Comparison of ENCODE assay signal across 8 mouse cellular contexts in genomic region chr13:113794705-113795655, GRCm38 (mm10). TPM values are rescaled to one million over a fixed set of nuclear protein-coding genes. Genes with fewer than 3 reads are reported as not detected.
A peak's percentile ranks its signal among the peaks of the same experiment; 100 is the strongest.
DNase-seq lines count a peak whose midpoint lies in the region; ATAC-seq and TF ChIP-seq lines count a peak whose summit lies in the region.

No protein-coding gene starts in this region.

- TF ChIP-seq CTCF in kidney, adult 2 months (conservative IDR thresholded peaks at IDR 0.05; ENCODE audit: insufficient read depth, insufficient read length, low read depth, low read length) = no peak
- no peak for TF ChIP-seq CTCF in testis, adult 2 months (IDR thresholded peaks at IDR 0.05; ENCODE audit: control insufficient read depth, insufficient read depth, insufficient replicate concordance, low read depth, low read length)

- no peak for TF ChIP-seq POLR2A in kidney, adult 2 months (IDR thresholded peaks at IDR 0.05; ENCODE audit: low read depth, low read length)
- no peak for TF ChIP-seq POLR2A in testis, adult 2 months (IDR thresholded peaks at IDR 0.05; ENCODE audit: control insufficient read depth, low read depth, low read length)

- peak; percentile 61 for DNase-seq in A20 (ENCODE audit: low read depth, low spot score)
- peak; percentile 27 for DNase-seq in T-cell, adult 2 months (ENCODE audit: low spot score)
- peak; percentile 72 for DNase-seq in embryo, embryonic 11 days
- DNase-seq in gastrocnemius, postnatal 25 days = peak; percentile 18
- peak; percentile 87 for DNase-seq in kidney, adult 2 months
- DNase-seq in midbrain, embryonic 14.5 days = peak; percentile 68

- peak overlapping the region; percentile 69 for H3K4me2 ChIP-seq in limb, embryonic 15.5 days
- peak overlapping the region; percentile 76 for H3K4me2 ChIP-seq in midbrain, embryonic 14.5 days (ENCODE audit: low read length)

- H3K27me3 ChIP-seq in kidney, adult 2 months (replicated peaks; ENCODE audit: control insufficient read depth, insufficient read depth, low read length) = no peaks in the 10 kb centered on the region
- H3K27me3 ChIP-seq in limb, embryonic 15.5 days = no peaks in the 10 kb centered on the region
- no peaks in the 10 kb centered on the region for H3K27me3 ChIP-seq in midbrain, embryonic 14.5 days (ENCODE audit: control insufficient read depth, insufficient read depth, low read length)
- no peaks in the 10 kb centered on the region for H3K27me3 ChIP-seq in testis, adult 2 months (ENCODE audit: control insufficient read depth, insufficient read depth, low read length)

- H3K9ac ChIP-seq in limb, embryonic 15.5 days = peak overlapping the region; percentile 84
- H3K9ac ChIP-seq in midbrain, embryonic 14.5 days (replicated peaks; ENCODE audit: low read length) = peak overlapping the region; percentile 69

- H3K36me3 ChIP-seq in kidney, adult 2 months (ENCODE audit: control insufficient read depth, insufficient read depth, low read length) = no peaks in the 10 kb centered on the region; the same call in none of the 2 replicates
- no peaks in the 10 kb centered on the region for H3K36me3 ChIP-seq in limb, embryonic 15.5 days
- no peaks in the 10 kb centered on the region for H3K36me3 ChIP-seq in midbrain, embryonic 14.5 days (ENCODE audit: control insufficient read depth, insufficient read depth, low read length)
- H3K36me3 ChIP-seq in testis, adult 2 months (ENCODE audit: control insufficient read depth, insufficient read depth, low read length) = no peaks in the 10 kb centered on the region

- under 1% methylated on average over 52 of the region's 52 CpGs for WGBS in kidney, adult 2 months
- WGBS in limb, embryonic 15.5 days = 1% methylated on average over 49 of the region's 52 CpGs
- 2% methylated on average over 52 of the region's 52 CpGs for WGBS in midbrain, embryonic 14.5 days

- no peaks in the 10 kb centered on the region for H3K9me3 ChIP-seq in limb, embryonic 15.5 days
- H3K9me3 ChIP-seq in midbrain, embryonic 14.5 days (ENCODE audit: control insufficient read depth, low read length) = no peaks in the 10 kb centered on the region

- H3K4me3 ChIP-seq in kidney, adult 2 months (ENCODE audit: insufficient read depth, low read depth, low read length) = peak overlapping the region; percentile 73
- peak overlapping the region; percentile 81 for H3K4me3 ChIP-seq in limb, embryonic 15.5 days
- H3K4me3 ChIP-seq in midbrain, embryonic 14.5 days (replicated peaks; ENCODE audit: low read depth, low read length) = peak overlapping the region; percentile 78
- peak overlapping the region; percentile 88 for H3K4me3 ChIP-seq in testis, adult 2 months (ENCODE audit: control insufficient read depth, low read depth, low read length)

- ATAC-seq in limb, embryonic 15.5 days (ENCODE audit: insufficient number of reproducible peaks, low FRiP score, low TSS enrichment, low read depth) = peak; percentile 20; the same call in 1 of the 2 replicates
- ATAC-seq in midbrain, embryonic 14.5 days (ENCODE audit: low FRiP score, low TSS enrichment) = peak; percentile 66

- H3K27ac ChIP-seq in kidney, adult 2 months (ENCODE audit: insufficient read depth, low read depth, low read length) = peak overlapping the region; percentile 71
- peak overlapping the region; percentile 94 for H3K27ac ChIP-seq in limb, embryonic 15.5 days
- H3K27ac ChIP-seq in midbrain, embryonic 14.5 days (replicated peaks; ENCODE audit: low read depth, low read length) = peak overlapping the region; percentile 86
- H3K27ac ChIP-seq in testis, adult 2 months (ENCODE audit: control insufficient read depth, insufficient read depth, low read depth, low read length) = peak overlapping the region; percentile 60

- peaks cover 13% of the 10 kb centered on the region; the same call in 1 of the 2 replicates for H3K4me1 ChIP-seq in kidney, adult 2 months (ENCODE audit: control insufficient read depth, insufficient read depth, low read length)
- peaks cover 23% of the 10 kb centered on the region for H3K4me1 ChIP-seq in limb, embryonic 15.5 days
- peaks cover 6% of the 10 kb centered on the region for H3K4me1 ChIP-seq in midbrain, embryonic 14.5 days (ENCODE audit: control insufficient read depth, insufficient read depth, low read length)
- peaks cover 4% of the 10 kb centered on the region for H3K4me1 ChIP-seq in testis, adult 2 months (ENCODE audit: control insufficient read depth, insufficient read depth, low read length)

RNA-seq across cellular contexts. Expression of gene Arl15, which starts 0.7 kb away (rescaled TPM):
- total RNA-seq in gastrocnemius, postnatal 25 days (2021) = 1 to 10 TPM; 4.4 to 6.1 TPM
- polyA plus RNA-seq in kidney, adult 2 months (2012; rRNA removed) = 8.3 and 9.4 TPM in 2 replicates
- polyA plus RNA-seq in limb, embryonic 15.5 days (2015; fragmentation: Nextera tagmentation; extraction: Ambion mirVana) = 9.8 and 10.8 TPM in 2 replicates
- 24.5 and 26.1 TPM in 2 replicates for polyA plus RNA-seq in midbrain, embryonic 14.5 days (2014; fragmentation: Nextera tagmentation; extraction: Ambion mirVana)
- 1.6 and 2.0 TPM in 2 replicates for polyA plus RNA-seq in testis, adult 2 months (2012; rRNA removed)

Comparison
In these comparisons a context has a peak if more than half of its experiments do, and no peak if none do; other contexts are left out.
1. Peak in every context shown above with its lines: DNase-seq, ATAC-seq, H3K4me3 ChIP-seq and H3K27ac ChIP-seq.
2. DNase-seq: peak in every context shown above with its lines; median percentile 87 in kidney, adult 2 months; 72 in embryo, embryonic 11 days; 68 in midbrain, embryonic 14.5 days; 61 in A20; 27 in T-cell, adult 2 months; 18 in gastrocnemius, postnatal 25 days.